Mouse (Mus musculus) T-helper 2 cell (primary cell): ENCODE measurements around the gene Lmx1a.

Experiments used
- in situ Hi-C: fragments of 300-600 bp; cut with MboI, MseI; formaldehyde crosslinking; loops from one replicate; pipeline ENCODE4 v1.15.1; 2025; ENCODE audit warnings: high pct_unique_total_duplicates

Gene Lmx1a

GRCm38 (mm10) chr1:167878354-167878753 is 189.3 kb downstream of the Lmx1a start:
- in situ Hi-C loops = no loop called here

- in situ Hi-C loops = no loop called here
These were observed 196.7 kb downstream of the Lmx1a start for GRCm38 (mm10) chr1:167885776-167886175.

- in situ Hi-C loops = no loop called here
These were observed 199.1 kb downstream of the Lmx1a start for GRCm38 (mm10) chr1:167888120-167888519.

GRCm38 (mm10) chr1:167888816-167889215 is 199.8 kb downstream of the Lmx1a start:
- in situ Hi-C loops = no loop called here

DNA sequence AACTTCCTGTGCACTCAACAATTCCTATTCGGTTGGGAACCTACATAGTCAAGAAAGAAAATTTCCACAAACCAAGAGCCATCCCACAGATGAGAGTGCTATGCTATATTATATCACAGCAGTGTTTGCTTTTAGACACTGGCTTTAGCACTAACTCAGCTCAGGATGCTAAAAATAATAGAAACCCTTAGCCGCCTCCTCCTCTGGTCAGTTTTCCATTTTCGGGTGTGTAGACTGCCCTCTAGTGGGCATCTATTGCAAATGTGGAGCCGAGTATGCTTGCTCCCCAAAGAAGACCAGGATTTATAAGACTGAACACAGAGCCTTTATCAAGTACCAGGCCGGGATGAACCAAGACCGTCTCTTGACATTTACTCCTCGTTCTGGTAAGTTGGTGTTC is 207.2 kb downstream of the Lmx1a start:
- in situ Hi-C loops = no loop called here
